Mouse (Mus musculus): ENCODE measurements at regions not wholly inside any gene's neighbourhood (a gene's known extent, or its start where the extent isn't known, plus 50 kb on each side); places are given as distances from the start of the nearest gene placed in this dataset.

DNA sequence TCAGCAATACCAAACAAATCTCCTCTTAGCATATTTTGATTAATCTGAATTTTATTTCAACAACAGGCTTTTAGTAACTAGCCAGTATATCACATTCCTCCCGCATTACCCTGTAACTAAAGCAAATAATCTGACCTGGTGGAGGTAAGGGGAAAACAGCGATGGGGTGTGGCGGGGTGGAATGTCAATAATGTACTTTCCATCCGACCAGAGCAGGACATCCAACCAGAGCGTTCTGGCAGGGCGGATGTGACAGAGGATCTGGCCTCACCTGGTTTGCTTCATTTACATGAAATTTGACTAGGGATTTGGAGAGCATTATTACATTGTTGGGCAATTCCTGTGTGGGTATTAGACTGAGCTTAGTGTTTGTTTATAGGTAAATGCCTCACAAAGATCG lies 106.2 kb upstream of the Serp2 start:
- no peak for DNase-seq
- intact Hi-C loops (cut with DNase I) = no loop called here

DNA sequence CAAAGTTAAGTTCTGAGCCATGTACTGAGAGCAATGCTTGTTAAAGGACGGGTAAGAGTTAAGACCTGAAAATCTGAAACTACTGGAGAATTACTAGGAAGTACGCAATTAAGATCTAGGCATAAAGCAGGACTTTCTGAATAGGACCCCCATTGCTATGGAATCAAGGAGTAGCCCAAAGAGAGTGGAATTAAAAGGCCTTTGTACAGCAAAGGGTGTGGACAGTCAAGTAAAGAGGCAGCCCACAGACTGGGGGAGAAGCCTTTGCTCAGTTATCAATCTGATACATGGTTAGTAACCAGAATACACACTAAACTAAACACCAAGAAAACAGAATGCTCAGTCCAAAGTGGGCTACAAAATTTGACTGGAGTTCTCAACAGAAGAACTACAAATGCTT lies 104.2 kb upstream of the Serp2 start:
- no peak for DNase-seq
- intact Hi-C loops (cut with DNase I) = no loop called here

DNA sequence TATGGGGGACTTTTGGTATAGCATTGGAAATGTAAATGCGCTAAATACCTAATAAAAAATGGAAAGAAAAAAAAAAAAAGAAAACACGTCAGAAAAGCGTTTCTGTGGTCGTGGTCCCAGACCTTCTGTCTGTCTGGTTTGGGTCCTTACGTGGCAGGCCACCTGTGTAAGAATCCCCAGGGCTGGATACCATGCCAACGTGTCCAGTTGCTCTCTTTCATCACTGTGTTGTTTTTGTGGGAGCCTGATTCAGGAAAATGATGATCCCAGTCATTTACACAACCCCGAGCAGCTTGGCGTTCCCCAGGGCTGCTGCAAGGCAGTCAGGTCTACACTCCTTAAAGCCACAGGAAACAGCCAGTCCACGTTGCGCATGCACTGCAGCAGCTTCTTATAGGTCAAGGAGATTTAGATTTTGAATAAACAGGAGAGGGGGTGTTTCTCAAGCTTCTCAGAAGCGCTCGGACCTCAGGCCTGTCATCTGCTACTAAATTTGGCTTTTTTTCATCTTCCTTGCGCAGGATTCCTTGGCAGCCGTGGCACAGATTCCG lies 102.3 kb upstream of the Serp2 start:
- DNase-seq = peak in 1 of 2 experiments; percentile 19
- intact Hi-C loops (cut with DNase I) = no loop called here

DNA sequence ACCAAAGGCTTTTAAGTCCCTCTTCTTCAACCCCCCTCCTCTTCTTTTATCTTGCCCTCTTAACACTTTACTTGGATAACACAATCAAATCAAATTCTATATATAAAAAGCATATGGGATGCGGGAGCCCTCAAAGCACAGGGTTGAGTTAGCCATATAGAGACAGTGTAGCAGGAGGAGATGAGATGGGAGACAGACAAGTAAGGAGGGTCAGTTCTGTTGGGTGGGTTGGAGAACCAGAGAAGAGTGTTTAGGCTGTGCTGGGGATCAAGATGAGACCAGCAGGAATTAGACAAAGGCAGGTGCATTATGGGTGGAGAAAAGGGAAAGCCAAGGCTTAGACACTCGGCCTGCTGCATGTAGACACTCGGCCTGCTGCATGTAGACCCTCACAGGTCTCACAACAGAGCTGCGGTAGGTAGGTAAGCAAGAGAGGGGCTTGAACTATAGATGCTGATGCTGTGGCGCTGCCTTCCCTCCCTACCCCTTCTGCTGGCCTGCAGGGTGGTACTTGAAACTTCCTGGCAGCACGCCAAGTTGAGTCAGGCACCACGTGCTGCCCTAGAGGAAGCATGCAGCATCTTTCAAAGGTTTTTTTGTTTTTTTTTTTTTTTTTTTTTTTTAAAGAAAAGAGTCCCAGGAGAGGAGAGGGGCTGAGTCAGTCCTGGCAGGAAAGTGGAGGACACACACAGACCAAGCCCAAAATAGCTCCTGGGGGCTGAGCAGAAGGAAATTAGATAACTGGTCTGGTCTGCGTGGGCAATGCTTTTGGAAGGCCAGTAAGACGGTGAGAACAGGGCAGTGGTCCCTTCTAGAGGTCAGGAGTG lies 101.3 kb upstream of the Serp2 start:
- DNase-seq = peak; percentile 63 to 74
- intact Hi-C loops (cut with DNase I) = no loop called here

DNA sequence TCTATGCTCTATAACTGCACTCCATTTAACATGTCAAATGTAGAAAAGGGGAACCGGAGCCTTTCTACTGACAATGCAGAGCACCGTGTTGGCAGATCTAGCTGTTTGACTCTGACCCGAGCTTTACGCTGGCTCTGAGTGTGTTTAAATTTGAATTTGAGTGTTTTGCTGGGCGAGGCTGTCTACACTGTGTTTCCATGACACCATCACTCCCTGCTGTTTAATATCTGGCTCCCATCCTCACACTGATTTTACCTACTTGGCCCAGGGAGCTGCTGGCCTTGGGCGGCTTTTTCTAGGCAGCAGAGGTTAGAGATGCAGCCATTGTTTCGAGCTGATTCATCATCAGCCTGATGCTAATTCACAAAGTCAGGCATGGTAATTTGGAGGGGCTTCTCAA lies 100.7 kb upstream of the Serp2 start:
- peak; percentile 25 to 42 for DNase-seq
- intact Hi-C loops (cut with DNase I) = no loop called here

DNA sequence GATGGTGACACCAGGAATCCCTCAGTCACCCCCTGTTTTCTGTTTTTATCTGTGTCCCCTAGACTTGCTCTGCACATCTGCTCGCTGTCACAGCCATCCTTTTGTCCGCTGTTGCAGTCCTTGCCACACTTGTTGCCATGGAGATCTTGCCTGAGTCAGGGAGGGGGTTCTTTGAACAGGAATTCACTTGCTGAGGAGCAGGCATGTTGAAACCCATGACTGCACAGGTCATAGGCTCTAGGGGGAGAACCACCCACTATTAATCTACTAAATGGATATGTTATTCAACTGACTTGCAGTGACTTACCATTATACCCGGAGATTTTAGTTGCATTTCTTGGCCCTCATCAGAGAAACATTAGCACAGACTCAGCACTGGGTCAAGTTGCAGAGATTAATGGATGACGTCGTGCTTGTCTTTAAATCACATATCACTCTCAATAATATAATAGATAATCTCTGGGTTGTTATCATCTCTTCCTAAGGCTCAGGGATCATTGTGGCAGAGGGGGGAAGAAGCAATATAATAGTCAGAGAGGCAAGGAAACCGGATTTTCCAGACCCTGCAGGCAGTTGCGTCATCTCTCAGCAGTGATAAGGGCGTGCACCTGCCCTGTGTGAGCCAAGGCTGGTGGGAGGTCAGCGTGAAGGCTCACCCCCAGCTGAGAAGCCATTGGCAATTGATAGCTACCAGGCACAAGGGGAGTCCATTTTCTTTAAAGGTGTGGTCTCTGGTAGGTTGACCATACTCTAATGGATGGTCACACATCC lies 95.9 kb upstream of the Serp2 start:
- intact Hi-C loops (cut with DNase I) = no loop called here

DNA sequence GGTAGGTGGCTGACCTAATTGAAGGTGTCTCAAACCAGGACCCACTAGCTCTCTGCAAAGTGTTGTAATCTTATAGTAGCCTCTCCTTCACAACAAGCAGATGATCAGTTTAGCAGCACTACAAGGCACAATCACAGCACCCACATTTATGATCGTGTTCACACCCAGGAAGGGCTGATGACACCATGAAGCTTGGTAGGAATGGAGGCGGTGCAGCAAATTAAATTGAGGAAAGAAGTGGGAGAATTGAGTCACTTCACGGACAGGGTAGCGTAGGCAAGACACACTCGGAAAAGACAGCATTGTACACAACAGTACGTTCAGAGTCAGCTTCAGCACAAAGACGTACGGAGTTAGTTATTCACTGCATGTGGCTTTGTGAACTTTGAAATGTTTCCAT lies 94.4 kb upstream of the Serp2 start:
- intact Hi-C loops (cut with DNase I) = no loop called here
- DNase-seq = no peak

More for the DNA sequence above, 95.9 kb upstream of the Serp2 start:
- DNase-seq = no peak

DNA sequence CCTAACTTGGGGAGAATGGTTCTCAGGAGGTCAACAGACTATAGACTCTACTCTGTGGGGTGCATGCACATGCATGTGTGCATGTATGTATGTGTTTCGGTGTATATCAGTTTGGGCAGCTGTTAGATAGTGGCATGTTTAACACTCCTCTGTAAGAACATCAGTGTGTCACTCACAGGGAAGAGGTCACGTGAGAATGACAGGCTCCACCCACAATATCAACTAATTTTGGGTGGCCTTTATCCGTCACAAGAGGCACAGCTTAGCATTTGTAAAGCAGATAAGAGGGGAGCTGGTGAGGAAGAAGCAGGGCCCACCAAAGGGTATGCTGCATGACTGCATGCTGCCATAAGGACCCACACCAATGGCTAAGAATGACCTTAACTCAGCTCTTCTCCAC lies 93.2 kb upstream of the Serp2 start:
- intact Hi-C loops (cut with DNase I) = no loop called here
- no peak for DNase-seq

DNA sequence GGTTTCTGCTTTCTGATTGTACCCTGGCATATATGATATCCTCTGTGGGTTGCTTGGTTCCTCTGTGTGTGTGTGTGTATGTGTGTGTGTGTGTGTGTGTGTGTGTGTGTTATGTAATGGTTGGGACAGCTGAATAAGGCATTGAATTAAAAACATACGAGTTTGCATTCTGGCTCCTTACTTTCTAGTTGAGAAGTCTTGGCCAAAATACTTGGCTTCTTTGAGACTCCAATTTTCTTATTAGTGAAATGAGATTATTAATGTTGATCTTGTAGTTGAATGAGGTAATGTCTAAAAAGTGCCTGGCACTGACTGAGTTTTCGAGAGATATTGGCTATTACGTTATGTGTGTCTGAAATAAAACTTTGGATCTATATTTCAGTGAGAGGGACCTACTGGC lies 88.0 kb upstream of the Serp2 start:
- intact Hi-C loops (cut with DNase I) = no loop called here
- DNase-seq = no peak

DNA sequence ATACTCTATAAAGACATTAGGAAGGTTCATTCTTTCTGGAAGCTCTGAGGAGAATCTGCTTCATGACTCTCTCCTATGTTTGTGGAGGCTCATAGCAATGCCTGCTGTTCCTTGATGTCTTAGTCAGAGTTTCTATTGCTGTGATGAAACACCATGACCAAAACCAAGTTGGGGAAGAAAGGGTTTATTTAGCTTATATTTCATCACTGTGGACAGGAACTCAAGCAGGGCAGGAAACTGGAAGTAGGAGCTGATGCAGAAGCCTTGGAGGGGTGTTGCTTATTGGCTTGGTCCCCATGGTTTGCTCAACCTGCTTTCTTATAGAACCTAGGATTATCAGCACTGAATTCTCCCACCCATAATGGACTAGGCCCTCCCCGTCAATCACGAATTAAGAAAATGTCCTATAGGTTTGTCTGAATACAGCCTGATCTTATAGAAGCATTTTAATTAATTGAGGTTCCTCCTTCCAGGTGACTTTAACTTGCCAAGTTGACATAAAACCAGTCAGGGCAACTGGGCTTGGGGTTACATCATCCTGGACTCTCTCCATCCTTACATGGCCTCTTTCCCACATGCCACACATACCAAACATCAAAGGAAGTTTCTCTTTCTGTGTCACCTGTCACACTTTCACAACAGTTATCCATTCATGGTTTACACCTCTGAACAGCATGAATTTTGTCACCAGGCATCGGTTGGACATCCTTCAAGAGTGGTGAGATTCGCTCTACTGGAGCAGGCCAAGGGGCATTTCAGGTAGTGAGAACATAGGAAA lies 85.3 kb upstream of the Serp2 start:
- DNase-seq = no peak
- intact Hi-C loops (cut with DNase I) = no loop called here

DNA sequence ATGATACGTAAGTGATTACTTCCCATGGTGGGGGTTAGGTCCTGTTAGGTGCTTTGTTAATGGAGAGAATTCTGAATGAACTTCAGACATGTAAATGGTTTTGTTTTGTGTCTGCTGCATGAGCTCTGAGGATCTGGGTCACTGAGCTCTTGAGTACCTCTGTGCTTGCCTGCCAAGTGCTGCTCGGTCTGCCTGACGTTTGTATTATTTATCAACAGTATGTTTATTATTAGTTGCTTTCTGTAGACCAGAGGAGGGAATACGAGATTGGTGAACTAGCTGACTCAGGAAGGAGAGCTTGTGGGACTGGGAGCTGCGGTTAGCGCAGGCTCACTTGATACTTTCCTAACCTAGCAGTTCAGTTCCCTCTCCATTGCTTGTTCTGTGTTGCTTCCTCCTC lies 76.5 kb upstream of the Serp2 start:
- intact Hi-C loops (cut with DNase I) = loop anchor here (5.0 kb wide), 2 partner anchors 64 to 244 kb away; no protein-coding TSS in a partner anchor
- DNase-seq = no peak

DNA sequence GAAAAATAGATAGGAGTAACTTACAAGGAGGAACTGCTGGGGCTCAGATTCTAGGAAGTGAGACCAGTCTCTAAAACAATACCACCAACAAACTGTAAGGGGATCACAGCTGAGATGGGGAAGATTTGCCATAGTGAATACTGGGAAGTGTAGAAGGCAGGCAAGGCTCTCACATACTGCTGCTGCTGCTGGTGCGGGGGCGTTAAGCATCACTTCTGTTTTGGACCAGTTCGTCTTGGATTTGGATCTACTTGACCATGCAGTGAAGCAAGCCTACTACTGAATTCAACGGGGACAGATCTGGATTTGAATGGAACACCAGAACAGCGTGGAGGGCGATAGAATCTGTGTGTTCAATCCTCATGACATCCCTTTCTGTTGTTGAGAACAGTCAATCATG lies 76.1 kb upstream of the Serp2 start:
- no peak for DNase-seq
- intact Hi-C loops (cut with DNase I) = loop anchor here (5.0 kb wide), 2 partner anchors 65 to 245 kb away; no protein-coding TSS in a partner anchor

DNA sequence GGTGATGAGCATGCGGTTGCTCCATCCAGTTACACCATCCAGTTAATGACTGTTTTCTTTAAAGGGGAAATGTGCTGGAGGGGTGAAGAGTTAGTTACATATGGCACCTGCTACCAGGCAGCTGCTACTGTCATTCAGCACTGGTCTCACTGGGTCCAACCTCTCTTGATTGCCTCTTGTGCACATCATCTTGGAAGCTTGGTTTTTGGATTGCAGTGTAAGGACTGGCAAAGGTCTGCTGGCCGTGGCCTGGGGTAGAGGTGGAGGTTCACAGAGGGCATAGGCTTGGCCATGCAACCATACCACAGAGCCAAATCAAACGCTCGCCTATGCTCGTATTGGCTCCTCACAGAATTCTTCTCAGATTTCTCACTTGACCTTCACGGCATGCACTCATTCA lies 75.1 kb upstream of the Serp2 start:
- peak in 1 of 2 experiments; percentile 16 for DNase-seq

DNA sequence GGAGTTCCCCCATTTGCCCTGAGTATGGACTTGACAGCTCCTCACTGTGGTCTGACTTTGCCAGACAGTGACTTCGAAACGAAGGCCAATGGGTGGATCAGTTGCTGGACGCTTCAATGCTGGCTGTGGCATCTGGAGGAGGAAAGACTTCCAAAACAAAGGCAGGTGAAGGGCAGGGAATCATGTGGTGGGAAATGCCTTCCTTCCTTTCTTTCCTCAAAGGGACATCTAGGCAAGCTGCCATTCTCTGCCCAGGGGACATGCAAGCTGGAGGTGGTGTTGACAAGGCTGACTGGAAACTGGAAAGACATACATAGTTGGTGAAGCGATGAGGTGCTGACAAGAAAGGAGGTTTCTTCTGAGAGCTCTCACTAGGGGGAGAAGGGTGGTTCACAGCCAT lies 74.5 kb upstream of the Serp2 start:
- intact Hi-C loops (cut with DNase I) = loop anchor here (5.0 kb wide), 2 partner anchors 66 to 246 kb away; no protein-coding TSS in a partner anchor
- DNase-seq = peak; percentile 63 to 67

More for the DNA sequence above, 75.1 kb upstream of the Serp2 start:
- intact Hi-C loops (cut with DNase I) = loop anchor here (5.0 kb wide), 2 partner anchors 66 to 246 kb away; no protein-coding TSS in a partner anchor

DNA sequence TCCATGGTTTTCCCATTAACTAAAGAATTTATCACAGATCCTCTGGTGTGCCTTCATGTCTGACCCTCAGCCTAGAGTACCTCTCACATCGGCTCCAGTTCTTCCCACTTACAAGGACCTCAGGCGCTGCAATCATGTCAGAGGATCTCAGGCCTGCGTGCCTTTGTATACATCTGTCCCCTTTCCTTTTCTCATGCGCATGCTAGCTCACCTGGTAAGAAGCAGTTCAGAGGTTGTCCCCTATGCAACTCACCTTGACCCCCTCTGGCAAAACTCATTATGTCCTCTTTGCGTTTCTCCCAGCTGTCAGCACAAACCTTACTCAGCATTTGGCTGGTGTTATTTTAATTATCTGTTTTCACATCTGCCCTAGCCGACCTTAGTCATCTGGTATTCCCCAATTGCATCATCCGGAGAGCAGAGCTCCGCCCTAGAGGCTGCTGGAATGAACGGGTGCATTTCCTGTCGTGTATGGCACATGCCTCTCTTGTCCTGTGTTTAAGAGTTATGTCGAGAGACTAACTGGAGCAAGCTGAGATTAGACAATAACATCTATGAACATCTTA lies 73.3 kb upstream of the Serp2 start:
- intact Hi-C loops (cut with DNase I) = loop anchor here (5.0 kb wide), 2 partner anchors 67 to 247 kb away; no protein-coding TSS in a partner anchor

DNA sequence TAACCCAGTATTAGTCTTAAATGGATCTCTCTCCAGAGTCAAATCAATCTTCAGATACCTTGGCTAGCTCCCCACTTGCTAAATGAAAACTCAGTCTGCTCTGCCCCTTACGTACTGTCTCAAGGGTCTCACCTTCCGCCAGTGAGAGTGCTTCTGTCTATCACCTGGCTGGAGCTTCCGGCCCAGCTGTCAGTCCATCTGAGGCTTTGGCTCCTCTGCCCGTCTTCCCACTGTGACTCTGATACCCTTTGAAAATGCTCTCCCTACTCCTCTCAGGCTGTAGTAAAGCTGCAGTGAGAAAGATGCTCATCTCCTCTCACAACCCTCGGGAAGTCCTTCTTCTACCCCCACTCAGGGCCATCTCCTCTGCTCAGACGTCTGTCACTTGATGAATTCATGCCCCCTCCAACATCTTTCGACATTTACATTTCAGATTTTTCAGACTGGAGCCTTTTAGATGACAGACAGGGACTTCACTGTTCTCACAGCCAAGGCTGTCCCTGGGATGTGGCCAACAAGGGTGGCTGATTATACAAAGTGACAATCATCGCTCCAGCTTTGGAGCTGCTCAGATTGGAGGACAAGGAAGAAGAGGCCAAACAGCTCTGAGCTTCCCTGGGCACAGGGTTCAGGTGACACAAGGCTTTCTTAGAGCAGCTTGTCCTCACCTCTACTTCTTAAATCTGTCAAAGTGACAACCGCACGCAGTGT lies 71.6 kb upstream of the Serp2 start:
- intact Hi-C loops (cut with DNase I) = no loop called here
- DNase-seq = no peak

More for the DNA sequence above, 73.3 kb upstream of the Serp2 start:
- no peak for DNase-seq

DNA sequence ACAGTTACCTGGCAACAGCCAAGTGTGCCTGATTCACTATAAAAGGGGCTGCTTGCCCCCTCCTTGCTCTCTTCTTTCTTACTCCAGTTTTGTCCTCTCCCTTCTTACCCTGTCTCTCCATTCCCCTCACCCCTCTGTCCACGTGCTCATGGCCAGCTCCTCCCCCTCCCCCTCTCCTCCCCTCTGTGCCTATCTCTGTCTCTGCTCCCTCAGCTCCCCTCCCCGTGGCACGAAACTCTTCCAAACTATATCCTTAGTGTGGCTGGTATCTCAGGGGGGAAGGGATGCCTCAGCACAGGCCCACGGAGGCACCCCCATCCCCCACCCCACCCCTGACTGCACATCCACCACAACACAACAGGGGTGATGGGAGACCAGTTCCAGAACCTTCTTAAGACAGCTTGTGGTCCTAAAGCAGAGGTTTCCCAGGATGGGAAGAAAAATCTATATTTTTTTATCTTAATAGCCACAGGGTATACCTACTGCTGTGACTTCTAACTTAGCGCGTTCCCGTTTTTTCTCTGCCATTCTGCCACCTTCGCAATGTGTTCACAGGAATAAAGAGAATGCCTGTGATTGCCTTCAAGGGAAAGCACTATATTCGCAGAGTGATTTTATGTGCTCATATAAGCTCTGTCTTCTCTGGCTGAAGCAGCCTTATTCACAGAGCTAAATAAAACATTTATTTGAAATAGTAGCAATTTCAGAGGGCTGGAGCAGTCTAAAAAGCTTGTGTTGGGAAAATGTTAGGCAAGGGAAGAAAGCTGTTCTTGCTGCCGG lies 69.1 kb upstream of the Serp2 start:
- no peak for DNase-seq
- intact Hi-C loops (cut with DNase I) = no loop called here

DNA sequence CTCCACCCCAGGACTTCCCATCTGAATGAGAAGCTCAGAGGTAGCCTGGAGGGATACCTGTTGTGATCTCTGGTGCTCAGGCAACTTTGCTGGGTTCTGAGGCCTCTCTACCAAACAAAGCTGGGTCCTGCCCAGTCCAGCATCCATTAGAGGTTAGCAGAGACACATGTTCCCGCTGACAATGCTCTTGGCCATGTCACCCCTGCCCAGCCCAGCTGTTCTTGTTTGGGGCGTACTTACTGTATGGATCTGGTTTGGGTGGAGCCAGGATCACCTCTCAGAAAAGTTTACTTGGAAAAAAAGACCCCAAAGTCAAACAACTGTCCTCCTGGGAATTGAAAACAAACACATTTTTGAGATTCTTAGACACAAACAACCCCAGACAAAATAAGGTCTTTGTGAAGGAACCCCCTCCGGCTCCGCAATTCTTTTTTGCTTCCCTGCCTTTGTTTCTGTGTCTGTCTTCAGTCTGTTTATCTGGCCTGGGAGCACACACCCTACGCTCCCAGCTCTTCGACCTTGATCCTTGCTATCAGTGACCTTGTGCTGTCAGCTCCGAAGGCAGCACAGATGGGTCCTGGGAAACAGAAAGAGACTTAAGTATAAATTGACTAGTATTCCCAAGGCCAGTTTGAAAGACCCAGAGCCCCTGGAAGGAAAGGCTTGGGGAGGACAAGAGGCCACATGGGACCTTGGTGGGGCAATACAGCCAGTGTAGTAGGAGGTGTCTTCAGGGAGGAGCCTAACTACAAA lies 68.1 kb upstream of the Serp2 start:
- peak in 1 of 2 experiments; percentile 21 for DNase-seq
- intact Hi-C loops (cut with DNase I) = no loop called here
